Mouse (Mus musculus) megakaryocyte, adult 5-6 weeks (primary cell): ENCODE data around the gene Rpl35. TPM values are rescaled to one million over a fixed set of nuclear protein-coding genes. Genes with fewer than 3 reads are reported as not detected.
"Not testable (repeated sequence)": the region's sequence is repeated elsewhere in the genome, so short reads cannot be mapped to it uniquely, and the experiment has no call there.

Source experiments
- ATAC-seq: 2 replicates; pipeline ENCODE4 v1.8.0; 2016; ENCODE audit warnings: mild to moderate bottlenecking, inconsistent platforms; ENCODE audit not compliant: poor library complexity, severe bottlenecking
- total RNA-seq, 2 experiments: library from RNA; stranded (forward) in 1 of 2; stranded (reverse) in 1 of 2; fragments of 153-499, 151-499 nt in 1 of 2; fragments of 221-1000, 200-1000 nt in 1 of 2; gene quantifications; 2 replicates each; pipeline versions ENCODE4 v1.2.3 to v1.2.4; 2015 to 2017

Rpl35 gene
- 377 and 387 TPM in 2 replicates for total RNA-seq (2015)
- total RNA-seq (2017), result 757 and 843 TPM in 2 replicates

GRCm38 (mm10) chr2:39005574-39006079 is at the start of gene Rpl35:
TSS of gene Rpl35 (minus strand) at chr2:39005624.
- ATAC-seq, result 0 out of 2 replicates have a peak, but pooled peaks have one; percentile 2

- ATAC-seq, result no peak
These were observed 43.1 kb upstream of the Rpl35 start for GRCm38 (mm10) chr2:39048515-39048914.

GRCm38 (mm10) chr2:39040215-39040614 is 34.8 kb upstream of the Rpl35 start:
- ATAC-seq, result no peak

GRCm38 (mm10) chr2:39031611-39032010 is 26.2 kb upstream of the Rpl35 start:
- ATAC-seq, result no peak

GRCm38 (mm10) chr2:39020004-39020403 is 14.6 kb upstream of the Rpl35 start:
- ATAC-seq, result no peak

- ATAC-seq, result no peak
These were observed 11.2 kb upstream of the Rpl35 start for GRCm38 (mm10) chr2:39016581-39016980.

GRCm38 (mm10) chr2:39012768-39013279 is 7.4 kb upstream of the Rpl35 start:
- no peak for ATAC-seq

- ATAC-seq, result no peak
These were observed 6.5 kb upstream of the Rpl35 start for GRCm38 (mm10) chr2:39011971-39012370.

- ATAC-seq, result peak; percentile 41
These were observed 5.8 kb upstream of the Rpl35 start for GRCm38 (mm10) chr2:39011264-39011663.

GRCm38 (mm10) chr2:39010144-39010543 is 4.7 kb upstream of the Rpl35 start:
- ATAC-seq, result not testable (repeated sequence)

GRCm38 (mm10) chr2:39008954-39009365 is 3.5 kb upstream of the Rpl35 start:
- ATAC-seq, result no peak

- 0 out of 2 replicates have a peak, but pooled peaks have one; percentile 0 for ATAC-seq
These were observed 3.0 kb upstream of the Rpl35 start for GRCm38 (mm10) chr2:39008350-39008851.

- ATAC-seq, result peak; percentile 74
These were observed 2.4 kb upstream of the Rpl35 start for GRCm38 (mm10) chr2:39007865-39008264.

- no peak for ATAC-seq
These were observed 816 bp upstream of the Rpl35 start for GRCm38 (mm10) chr2:39006149-39006730.

GRCm38 (mm10) chr2:39004880-39005435 is 466 bp downstream of the Rpl35 start, which contains the start of gene Arpc5l:
TSS of gene Arpc5l (plus strand) at chr2:39005348.
- peak; percentile 80 for ATAC-seq

GRCm38 (mm10) chr2:39004372-39004771 is 1.1 kb downstream of the Rpl35 start:
- peak; percentile 1; the same call in 1 of the 2 replicates for ATAC-seq

GRCm38 (mm10) chr2:39003512-39003911 is 1.9 kb downstream of the Rpl35 start:
- ATAC-seq, result no peak

GRCm38 (mm10) chr2:39003106-39003505 is 2.3 kb downstream of the Rpl35 start:
- no peak for ATAC-seq

GRCm38 (mm10) chr2:39001866-39002265 is 3.6 kb downstream of the Rpl35 start:
- no peak for ATAC-seq

- no peak for ATAC-seq
These were observed 4.9 kb downstream of the Rpl35 start for GRCm38 (mm10) chr2:39000587-39000919.

- ATAC-seq, result no peak
These were observed 5.4 kb downstream of the Rpl35 start for GRCm38 (mm10) chr2:38999910-39000586.
